Mouse (Mus musculus): ENCODE data around the gene Gm38431.

- no peak for TF ChIP-seq CTCF (IDR thresholded peaks at IDR 0.05)
- no peak for TF ChIP-seq POLR2A (IDR thresholded peaks at IDR 0.05; ENCODE audit: insufficient read depth, low read depth, low read length)
These were observed 43.6 kb upstream of the Gm38431 start for GRCm38 (mm10) chr9:21135329-21135890.
